Mouse (Mus musculus) E14TG2a.4 (cell line): ENCODE data around the gene Slc30a7.

Experiments
- CTCF ChIP-seq: conservative IDR thresholded peaks from 2 replicates; pipeline ENCODE4 v1.5.1; 2014; ENCODE audit warnings: low read length
- NANOG ChIP-seq: IDR thresholded peaks from 2 replicates; pipeline ENCODE4 v1.6.1; 2014; ENCODE audit warnings: borderline replicate concordance, low read length, mixed read lengths

GRCm38 (mm10) chr3:115985183-115985892, 21.9 kb downstream of the Slc30a7 start:
- TF ChIP-seq CTCF (no peak), NANOG (no peak)
